Mouse (Mus musculus) heart, adult 2 months (tissue): ENCODE measurements around the gene Msmb. TPM values are rescaled to one million over a fixed set of nuclear protein-coding genes. Genes with fewer than 3 reads are reported as not detected.

Experiments
- DNase-seq, 2 experiments: peaks; one replicate each; pipeline ENCODE4 v3.0.0; 2021
- H3K27ac ChIP-seq: fragments of 200-600 bp; 2 replicates; pipeline ENCODE4 v1.8.1; 2022
- H3K27me3 ChIP-seq: fragments of 200-500 bp; 2 replicates; pipeline ENCODE4 v1.6.1; 2012; ENCODE audit warnings: mild to moderate bottlenecking, low read length, inconsistent platforms, mixed read lengths; ENCODE audit not compliant: control insufficient read depth, insufficient read depth
- H3K36me3 ChIP-seq: fragments of 200-500 bp; 2 replicates; pipeline ENCODE4 v1.6.1; 2012; ENCODE audit warnings: low read length, inconsistent platforms; ENCODE audit not compliant: control insufficient read depth, insufficient read depth
- H3K4me1 ChIP-seq: fragments of 200-500 bp; 2 replicates; pipeline ENCODE4 v1.6.1; 2011; ENCODE audit warnings: low read length; ENCODE audit not compliant: control insufficient read depth, insufficient read depth
- H3K4me3 ChIP-seq: fragments of 200-600 bp; 2 replicates; pipeline ENCODE4 v1.8.1; 2022
- H3K79me2 ChIP-seq: fragments of 200-500 bp; replicated peaks from 2 replicates; pipeline ENCODE4 v1.6.1; 2012; ENCODE audit warnings: mild to moderate bottlenecking, inconsistent platforms, low read length, moderate library complexity, mixed read lengths; ENCODE audit not compliant: control insufficient read depth, insufficient read depth
- H3K9ac ChIP-seq: fragments of 200-500 bp; 2 replicates; pipeline ENCODE4 v1.6.1; 2012; ENCODE audit warnings: low read depth, mild to moderate bottlenecking, control low read depth, inconsistent platforms, low read length, mixed read lengths
- CTCF ChIP-seq: fragments of 200-600 bp; IDR thresholded peaks from 2 replicates; pipeline ENCODE4 v1.8.1; 2022; ENCODE audit warnings: antibody characterized with exemption, mild to moderate bottlenecking, moderate library complexity
- EP300 ChIP-seq: fragments of 200-500 bp; IDR thresholded peaks from 2 replicates; pipeline ENCODE4 v1.6.1; 2011; ENCODE audit warnings: low read depth, low read length, control low read depth; ENCODE audit not compliant: insufficient read depth
- POLR2A ChIP-seq: fragments of 200-500 bp; IDR thresholded peaks from 2 replicates; pipeline ENCODE4 v1.6.1; 2011; ENCODE audit warnings: mild to moderate bottlenecking, low read depth, low read length, control low read depth; ENCODE audit not compliant: insufficient read depth
- WGBS: fragments of 180-500 bp; shearing (Covaris S2); methylation state at CpG from one replicate; pipeline ENCODE4 v1.1.7; 2018; 5-methylcytosine and 5-hydroxymethylcytosine counted together
- intact Hi-C: fragments of 180-260 bp; cut with DNase I; formaldehyde crosslinking; loops from one replicate; pipeline ENCODE4 v1.15.1; 2025
- polyA plus RNA-seq: library from polyadenylated mRNA; depleted of rRNA; stranded (reverse); fragments of >200 nt; gene quantifications from 2 replicates; pipeline ENCODE4 v1.2.3, GENCODE M21; 2012
- total RNA-seq, 2 experiments: library from RNA; stranded (reverse); gene quantifications; 2 replicates each; pipeline ENCODE4 v1.2.3; 2021

Msmb gene
- total and polyA plus RNA-seq, 3 experiments = not detected

DNA sequence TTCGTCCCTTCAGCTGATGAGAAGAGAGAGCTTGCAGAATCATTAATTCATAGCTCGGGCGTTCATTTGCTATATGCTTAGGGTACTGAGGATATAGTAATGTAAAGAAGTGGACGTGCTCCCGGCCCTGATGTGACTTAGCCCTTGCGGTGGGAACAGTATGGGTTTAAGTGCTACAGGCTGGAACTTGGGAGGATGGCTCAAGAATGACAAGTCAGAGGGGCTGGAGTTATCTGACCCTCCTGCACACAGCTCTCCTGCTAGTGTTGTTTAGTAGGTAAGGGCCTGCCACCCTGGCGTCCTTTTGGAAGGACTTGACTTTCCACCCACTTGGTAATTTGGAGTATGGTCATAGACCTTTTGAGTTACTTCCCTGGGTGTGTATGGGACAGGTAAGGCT is 18.7 kb downstream of the Msmb start:
- TF ChIP-seq EP300 (no peak), POLR2A (no peak), CTCF (no peak)
- H3K79me2 ChIP-seq = peaks cover 2% of the 10 kb centered on the region
- peak overlapping the region; percentile 99 for H3K27ac ChIP-seq
- DNase-seq = peak in 1 of 2 experiments; percentile 7
- H3K4me1 ChIP-seq = peaks cover 3% of the 10 kb centered on the region
- H3K4me3 ChIP-seq = peak overlapping the region; percentile 94
- intact Hi-C loops = no loop called here
- H3K36me3 ChIP-seq = peaks cover 4% of the 10 kb centered on the region; the same call in 1 of the 2 replicates
- H3K27me3 ChIP-seq = no peaks in the 10 kb centered on the region
- H3K9ac ChIP-seq = peak overlapping the region; percentile 98
- 13% methylated on average over 7 of the region's 7 CpGs for WGBS

GRCm38 (mm10) chr14:32161090-32161885 is 19.5 kb downstream of the Msmb start:
- Histone ChIP-seq H3K27me3 (no peaks in the 10 kb centered on the region), H3K4me1 (peaks cover 3% of the 10 kb centered on the region), H3K27ac (no peak overlapping the region; the same call in 1 of the 2 replicates), H3K9ac (peak overlapping the region; percentile 35; the same call in 1 of the 2 replicates), H3K79me2 (peaks cover 2% of the 10 kb centered on the region), H3K4me3 (peak overlapping the region; percentile 94), H3K36me3 (peaks cover 7% of the 10 kb centered on the region)
- no peak for DNase-seq
- WGBS = 70% methylated on average over 12 of the region's 12 CpGs
- intact Hi-C loops = no loop called here
- TF ChIP-seq CTCF (no peak), EP300 (no peak), POLR2A (no peak)

- 86% methylated on average over 5 of the region's 5 CpGs for WGBS
- TF ChIP-seq POLR2A (no peak), CTCF (no peak), EP300 (no peak)
- no peak for DNase-seq
- Histone ChIP-seq H3K36me3 (peaks cover 8% of the 10 kb centered on the region), H3K4me3 (no peak overlapping the region), H3K27me3 (no peaks in the 10 kb centered on the region), H3K79me2 (peaks cover 4% of the 10 kb centered on the region), H3K27ac (no peak overlapping the region), H3K4me1 (peaks cover 3% of the 10 kb centered on the region), H3K9ac (no peak overlapping the region)
- intact Hi-C loops = no loop called here
Measured at GRCm38 (mm10) chr14:32162231-32162630, 20.4 kb downstream of the Msmb start.

GRCm38 (mm10) chr14:32163203-32163888 is 21.5 kb downstream of the Msmb start:
- Histone ChIP-seq H3K27ac (no peak overlapping the region), H3K36me3 (peaks cover 12% of the 10 kb centered on the region), H3K79me2 (peaks cover 4% of the 10 kb centered on the region), H3K27me3 (no peaks in the 10 kb centered on the region), H3K4me1 (peaks cover 3% of the 10 kb centered on the region), H3K9ac (no peak overlapping the region), H3K4me3 (no peak overlapping the region)
- intact Hi-C loops = no loop called here
- DNase-seq = no peak
- WGBS = 85% methylated on average over 11 of the region's 11 CpGs
- TF ChIP-seq POLR2A (no peak), EP300 (no peak)

DNA sequence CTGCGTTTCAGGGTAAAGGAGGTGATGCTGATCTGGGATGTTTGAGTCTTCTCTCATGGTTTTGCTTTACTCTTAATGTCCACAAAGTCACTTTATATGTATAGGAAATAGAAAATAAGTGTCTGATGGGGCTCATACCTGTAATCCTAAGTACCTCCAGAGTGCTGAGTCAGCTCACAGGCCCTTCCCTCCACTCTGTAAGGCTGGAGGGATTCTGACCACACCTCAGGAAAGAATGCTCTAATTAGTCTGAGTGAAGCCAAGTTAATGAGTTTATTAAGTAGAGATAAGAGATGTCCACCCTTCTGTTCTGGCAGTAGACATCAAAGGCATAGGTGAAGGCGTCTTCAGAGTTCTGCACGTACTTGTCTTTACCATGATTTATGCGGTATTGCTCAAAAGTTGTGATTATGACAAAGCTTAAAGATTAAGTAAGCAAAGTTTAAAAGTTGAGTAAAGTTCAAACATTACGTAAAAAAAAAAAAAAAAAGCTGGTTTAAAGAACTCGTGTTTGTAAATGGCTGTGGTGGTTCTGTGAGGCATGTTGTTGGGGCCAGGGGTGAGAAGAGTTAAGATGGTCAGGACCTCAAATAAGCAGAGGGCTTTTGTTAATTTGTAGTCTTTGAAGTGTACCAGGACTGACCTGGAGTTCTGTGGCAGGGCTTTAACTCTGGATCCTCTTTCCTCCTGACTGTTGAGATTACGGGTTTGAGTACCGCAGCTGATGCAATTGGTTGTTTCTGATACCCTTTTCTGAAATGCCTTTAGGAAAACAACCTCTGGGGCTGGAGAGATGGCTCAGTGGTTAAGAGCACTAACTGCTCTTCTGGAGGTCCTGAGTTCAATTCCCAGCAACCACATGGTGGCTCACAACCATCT is 22.6 kb downstream of the Msmb start:
- Histone ChIP-seq H3K27ac (no peak overlapping the region), H3K36me3 (peaks cover 12% of the 10 kb centered on the region), H3K4me3 (no peak overlapping the region), H3K27me3 (no peaks in the 10 kb centered on the region), H3K4me1 (peaks cover 5% of the 10 kb centered on the region), H3K79me2 (peaks cover 4% of the 10 kb centered on the region), H3K9ac (no peak overlapping the region)
- intact Hi-C loops = no loop called here
- TF ChIP-seq POLR2A (no peak), EP300 (no peak), CTCF (no peak)
- 90% methylated on average over 8 of the region's 8 CpGs for WGBS
- DNase-seq = no peak
